Mouse (Mus musculus) hindbrain, postnatal 0 days (tissue): ENCODE measurements at regions not wholly inside any gene's neighbourhood (a gene's known extent, or its start where the extent isn't known, plus 50 kb on each side); places are given as distances from the start of the nearest gene placed in this dataset.

ENCODE experiments used
- ATAC-seq: fragments of 200-750 bp; cut with Nextera tagmentation; 2 replicates; pipeline ENCODE4 v1.8.0; 2017; ENCODE audit warnings: mild to moderate bottlenecking, moderate TSS enrichment, moderate library complexity
- DNase-seq: peaks from one replicate; pipeline ENCODE4 v3.0.0-alpha.2; 2015; ENCODE audit warnings: low spot score
- H3K27ac ChIP-seq: fragments of 300-500 bp; sonication (generic); 2 replicates; pipeline ENCODE4 v1.5.1; 2014; ENCODE audit warnings: mild to moderate bottlenecking
- H3K27me3 ChIP-seq: fragments of 300-500 bp; sonication (generic); 2 replicates; pipeline ENCODE4 v1.6.1; 2014; ENCODE audit warnings: low read length, mixed read lengths; ENCODE audit not compliant: insufficient read depth
- H3K36me3 ChIP-seq: fragments of 300-500 bp; sonication (generic); 2 replicates; pipeline ENCODE4 v1.6.1; 2014; ENCODE audit warnings: low read length, mixed read lengths; ENCODE audit not compliant: insufficient read depth
- H3K4me1 ChIP-seq: fragments of 300-500 bp; sonication (generic); 2 replicates; pipeline ENCODE4 v1.6.1; 2014; ENCODE audit warnings: antibody characterized with exemption, low read length, mixed read lengths; ENCODE audit not compliant: insufficient read depth
- H3K4me2 ChIP-seq: fragments of 300-500 bp; sonication (generic); 2 replicates; pipeline ENCODE4 v1.6.1; 2014; ENCODE audit warnings: low read depth, mild to moderate bottlenecking, low read length, moderate library complexity, mixed read lengths
- H3K4me3 ChIP-seq: fragments of 300-500 bp; sonication (generic); 2 replicates; pipeline ENCODE4 v1.5.1; 2014; ENCODE audit warnings: low read length
- H3K9ac ChIP-seq: fragments of 300-500 bp; sonication (generic); replicated peaks from 2 replicates; pipeline ENCODE4 v1.6.1; 2014; ENCODE audit warnings: mild to moderate bottlenecking, low read length, moderate library complexity, mixed read lengths
- H3K9me3 ChIP-seq: fragments of 300-500 bp; sonication (generic); 2 replicates; pipeline ENCODE4 v1.6.1; 2016; ENCODE audit warnings: low read length, mixed read lengths
- CTCF ChIP-seq: IDR thresholded peaks from 2 replicates; pipeline ENCODE4 v1.5.1; 2016; ENCODE audit warnings: antibody characterized with exemption, control low read depth, low read depth
- WGBS: fragments of 180-500 bp; shearing (Covaris S2); extraction: QIAGEN DNeasy Blood & Tissue Kit; methylation state at CpG from one replicate; pipeline ENCODE4 v1.1.7; 2014; 5-methylcytosine and 5-hydroxymethylcytosine counted together

GRCm38 (mm10) chr6:140169836-140170235, 128.6 kb upstream of the Plcz1 start:
- ATAC-seq: no peak
- no peak for TF ChIP-seq CTCF
- Histone ChIP-seq H3K27ac (no peak overlapping the region), H3K9ac (no peak overlapping the region), H3K36me3 (no peaks in the 10 kb centered on the region), H3K4me1 (no peaks in the 10 kb centered on the region), H3K9me3 (no peaks in the 10 kb centered on the region), H3K4me2 (no peak overlapping the region), H3K27me3 (no peaks in the 10 kb centered on the region), H3K4me3 (no peak overlapping the region)
- WGBS: 97% methylated on average over 3 of the region's 3 CpGs
- no peak for DNase-seq

GRCm38 (mm10) chr6:140167182-140167581, 125.9 kb upstream of the Plcz1 start:
- Histone ChIP-seq H3K4me2 (no peak overlapping the region), H3K4me3 (no peak overlapping the region), H3K9me3 (no peaks in the 10 kb centered on the region), H3K27ac (no peak overlapping the region), H3K4me1 (no peaks in the 10 kb centered on the region), H3K36me3 (no peaks in the 10 kb centered on the region), H3K9ac (no peak overlapping the region), H3K27me3 (no peaks in the 10 kb centered on the region)
- ATAC-seq (peak; percentile 72), DNase-seq (peak; percentile 53)
- 53% methylated on average over 4 of the region's 4 CpGs for WGBS
- no peak for TF ChIP-seq CTCF

- Histone ChIP-seq H3K27me3 (no peaks in the 10 kb centered on the region), H3K9me3 (no peaks in the 10 kb centered on the region), H3K36me3 (no peaks in the 10 kb centered on the region), H3K4me2 (no peak overlapping the region), H3K9ac (no peak overlapping the region), H3K27ac (no peak overlapping the region), H3K4me1 (no peaks in the 10 kb centered on the region), H3K4me3 (no peak overlapping the region)
- TF ChIP-seq CTCF: no peak
- DNase-seq (no peak), ATAC-seq (no peak)
- WGBS: 60% methylated on average over 5 of the region's 5 CpGs
Measured at GRCm38 (mm10) chr6:140162729-140163128, 121.5 kb upstream of the Plcz1 start.

- WGBS: 63% methylated on average over 4 of the region's 4 CpGs
- Histone ChIP-seq H3K9ac (no peak overlapping the region), H3K4me2 (no peak overlapping the region), H3K4me3 (no peak overlapping the region), H3K4me1 (no peaks in the 10 kb centered on the region), H3K27ac (no peak overlapping the region), H3K27me3 (no peaks in the 10 kb centered on the region), H3K36me3 (no peaks in the 10 kb centered on the region), H3K9me3 (no peaks in the 10 kb centered on the region)
- ATAC-seq (no peak), DNase-seq (no peak)
- TF ChIP-seq CTCF: no peak
Measured at GRCm38 (mm10) chr6:140161482-140161881, 120.2 kb upstream of the Plcz1 start.

- Histone ChIP-seq H3K27me3 (no peaks in the 10 kb centered on the region), H3K4me1 (no peaks in the 10 kb centered on the region), H3K4me3 (no peak overlapping the region), H3K4me2 (no peak overlapping the region), H3K9me3 (no peaks in the 10 kb centered on the region), H3K27ac (no peak overlapping the region), H3K36me3 (no peaks in the 10 kb centered on the region), H3K9ac (no peak overlapping the region)
- DNase-seq: no peak
- no peak for ATAC-seq
- no peak for TF ChIP-seq CTCF
- WGBS: 82% methylated on average over 13 of the region's 13 CpGs
Measured at GRCm38 (mm10) chr6:140160946-140161345, 119.7 kb upstream of the Plcz1 start.

- Histone ChIP-seq H3K36me3 (no peaks in the 10 kb centered on the region), H3K4me1 (no peaks in the 10 kb centered on the region), H3K4me2 (no peak overlapping the region), H3K4me3 (no peak overlapping the region), H3K27ac (no peak overlapping the region), H3K9me3 (no peaks in the 10 kb centered on the region), H3K9ac (no peak overlapping the region), H3K27me3 (no peaks in the 10 kb centered on the region)
- DNase-seq (no peak), ATAC-seq (no peak)
- TF ChIP-seq CTCF: no peak
- 52% methylated on average over 13 of the region's 13 CpGs for WGBS
Measured at GRCm38 (mm10) chr6:140158986-140159385, 117.7 kb upstream of the Plcz1 start.

- no peak overlapping the region for H3K9ac ChIP-seq
Measured at GRCm38 (mm10) chr6:140157375-140157774, 116.1 kb upstream of the Plcz1 start.

More at GRCm38 (mm10) chr6:140157375-140157774, 116.1 kb upstream of the Plcz1 start:
- Histone ChIP-seq H3K4me1 (no peaks in the 10 kb centered on the region), H3K9me3 (no peaks in the 10 kb centered on the region), H3K27me3 (no peaks in the 10 kb centered on the region), H3K36me3 (no peaks in the 10 kb centered on the region), H3K27ac (no peak overlapping the region), H3K4me3 (no peak overlapping the region), H3K4me2 (no peak overlapping the region)
- TF ChIP-seq CTCF: no peak
- 83% methylated on average over 6 of the region's 6 CpGs for WGBS
- ATAC-seq (no peak), DNase-seq (no peak)
